Mouse (Mus musculus): ENCODE results near the gene Erbb2. TPM values are rescaled to one million over a fixed set of nuclear protein-coding genes. Genes with fewer than 3 reads are reported as not detected.

Gene Erbb2
- polyA plus RNA-seq, 1 experiment from 2014 or later = 47.4 TPM

GRCm38 (mm10) chr11:98431743-98432502 lies 19.7 kb downstream of the Erbb2 start:
- ATAC-seq (ENCODE audit: insufficient number of reproducible peaks, insufficient read depth, low FRiP score, low TSS enrichment) = no peak
- H3K9ac ChIP-seq = no peak overlapping the region

GRCm38 (mm10) chr11:98435723-98436122 lies 23.5 kb downstream of the Erbb2 start:
- 94% methylated on average over 9 of the region's 9 CpGs for WGBS
- Histone ChIP-seq H3K4me2 (replicated peaks) (no peak overlapping the region), H3K9ac (no peak overlapping the region), H3K4me3 (no peak overlapping the region), H3K27ac (no peak overlapping the region), H3K36me3 (peaks cover 56% of the 10 kb centered on the region), H3K9me3 (no peaks in the 10 kb centered on the region), H3K4me1 (peaks cover 6% of the 10 kb centered on the region; the same call in 1 of the 2 replicates), H3K27me3 (no peaks in the 10 kb centered on the region)
- ATAC-seq (ENCODE audit: insufficient number of reproducible peaks, insufficient read depth, low FRiP score, low TSS enrichment) = no peak

More at GRCm38 (mm10) chr11:98431743-98432502, 19.7 kb downstream of the Erbb2 start:
- Histone ChIP-seq H3K4me1 (no peaks in the 10 kb centered on the region), H3K4me3 (no peak overlapping the region), H3K27me3 (no peaks in the 10 kb centered on the region), H3K36me3 (peaks cover 86% of the 10 kb centered on the region), H3K27ac (no peak overlapping the region), H3K4me2 (replicated peaks) (no peak overlapping the region), H3K9me3 (no peaks in the 10 kb centered on the region)
- WGBS = 79% methylated on average over 9 of the region's 9 CpGs

GRCm38 (mm10) chr11:98437441-98437840 lies 25.2 kb downstream of the Erbb2 start:
- Histone ChIP-seq H3K36me3 (peaks cover 49% of the 10 kb centered on the region), H3K9me3 (no peaks in the 10 kb centered on the region), H3K4me2 (replicated peaks) (no peak overlapping the region), H3K9ac (no peak overlapping the region), H3K4me3 (no peak overlapping the region), H3K27me3 (no peaks in the 10 kb centered on the region), H3K4me1 (peaks cover 6% of the 10 kb centered on the region; the same call in 1 of the 2 replicates), H3K27ac (no peak overlapping the region)
- 84% methylated on average over 6 of the region's 6 CpGs for WGBS
- ATAC-seq (ENCODE audit: insufficient number of reproducible peaks, insufficient read depth, low FRiP score, low TSS enrichment) = no peak

GRCm38 (mm10) chr11:98438331-98439158 lies 26.3 kb downstream of the Erbb2 start, which contains the start of gene Mien1:
Mien1 (minus strand) TSS chr11:98438991.
- H3K4me3 ChIP-seq = peak within 1 kb of the TSS; percentile 75
- 3% methylated on average over 43 of the region's 43 CpGs for WGBS
- H3K9ac ChIP-seq = peak within 1 kb of the TSS; percentile 52
- no peaks in the 10 kb centered on the region for H3K9me3 ChIP-seq
- peak; percentile 86; the same call in 1 of the 2 replicates for ATAC-seq (ENCODE audit: insufficient number of reproducible peaks, insufficient read depth, low FRiP score, low TSS enrichment)
- no peaks in the 10 kb centered on the region for H3K27me3 ChIP-seq
- H3K27ac ChIP-seq = 0 out of 2 replicates have a peak within 1 kb of the TSS, but pooled peaks have one; percentile 46
- H3K36me3 ChIP-seq = peaks cover 40% of the 10 kb centered on the region
- peak within 1 kb of the TSS; percentile 76 for H3K4me2 ChIP-seq (replicated peaks)
- peaks cover 6% of the 10 kb centered on the region; the same call in 1 of the 2 replicates for H3K4me1 ChIP-seq

- H3K4me2 ChIP-seq (replicated peaks) = no peak overlapping the region
- H3K4me3 ChIP-seq = no peak overlapping the region
- H3K27me3 ChIP-seq = peaks cover 38% of the 10 kb centered on the region
- no peak for ATAC-seq (ENCODE audit: insufficient number of reproducible peaks, insufficient read depth, low FRiP score, low TSS enrichment)
- no peak overlapping the region for H3K9ac ChIP-seq
- H3K36me3 ChIP-seq = no peaks in the 10 kb centered on the region
- 100% methylated on average over 1 of the region's 1 CpGs for WGBS
- H3K27ac ChIP-seq = no peak overlapping the region
- H3K9me3 ChIP-seq = no peaks in the 10 kb centered on the region
- H3K4me1 ChIP-seq = peaks cover 14% of the 10 kb centered on the region
Observed at GRCm38 (mm10) chr11:98443688-98444087, 31.4 kb downstream of the Erbb2 start.

- Histone ChIP-seq H3K36me3 (no peaks in the 10 kb centered on the region), H3K4me1 (peaks cover 14% of the 10 kb centered on the region), H3K4me2 (replicated peaks) (no peak overlapping the region), H3K9ac (no peak overlapping the region), H3K27ac (no peak overlapping the region), H3K4me3 (no peak overlapping the region), H3K27me3 (peaks cover 52% of the 10 kb centered on the region), H3K9me3 (no peaks in the 10 kb centered on the region)
- WGBS = 42% methylated on average over 1 of the region's 1 CpGs
- ATAC-seq (ENCODE audit: insufficient number of reproducible peaks, insufficient read depth, low FRiP score, low TSS enrichment) = no peak
Observed at GRCm38 (mm10) chr11:98445238-98445637, 33.0 kb downstream of the Erbb2 start.

- H3K9me3 ChIP-seq = no peaks in the 10 kb centered on the region
- H3K36me3 ChIP-seq = no peaks in the 10 kb centered on the region
- peaks cover 14% of the 10 kb centered on the region for H3K4me1 ChIP-seq
- no peak overlapping the region for H3K4me2 ChIP-seq (replicated peaks)
- H3K4me3 ChIP-seq = no peak overlapping the region
- no peak overlapping the region for H3K27ac ChIP-seq
- H3K27me3 ChIP-seq = peaks cover 55% of the 10 kb centered on the region
- WGBS = 35% methylated on average over 4 of the region's 4 CpGs
- no peak overlapping the region for H3K9ac ChIP-seq
- ATAC-seq (ENCODE audit: insufficient number of reproducible peaks, insufficient read depth, low FRiP score, low TSS enrichment) = no peak
Observed at GRCm38 (mm10) chr11:98445679-98446078, 33.4 kb downstream of the Erbb2 start.

- 3% methylated on average over 5 of the region's 5 CpGs for WGBS
- Histone ChIP-seq H3K27ac (no peak within 1 kb of the TSS), H3K9ac (peak within 1 kb of the TSS; percentile 31), H3K4me2 (replicated peaks) (peak within 1 kb of the TSS; percentile 29), H3K27me3 (peaks cover 59% of the 10 kb centered on the region), H3K4me3 (peak within 1 kb of the TSS; percentile 31), H3K9me3 (no peaks in the 10 kb centered on the region), H3K4me1 (peaks cover 14% of the 10 kb centered on the region), H3K36me3 (no peaks in the 10 kb centered on the region)
- ATAC-seq (ENCODE audit: insufficient number of reproducible peaks, insufficient read depth, low FRiP score, low TSS enrichment) = no peak
Observed at GRCm38 (mm10) chr11:98446213-98446561, 33.9 kb downstream of the Erbb2 start, which contains the start of gene Grb7. Grb7 (plus strand) TSS chr11:98446394.

GRCm38 (mm10) chr11:98446562-98447474 lies 34.5 kb downstream of the Erbb2 start:
- Histone ChIP-seq H3K4me2 (replicated peaks) (peak overlapping the region; percentile 29), H3K27me3 (peaks cover 59% of the 10 kb centered on the region), H3K36me3 (no peaks in the 10 kb centered on the region), H3K4me3 (peak overlapping the region; percentile 31), H3K4me1 (peaks cover 14% of the 10 kb centered on the region), H3K27ac (no peak overlapping the region), H3K9me3 (no peaks in the 10 kb centered on the region), H3K9ac (peak overlapping the region; percentile 31)
- ATAC-seq (ENCODE audit: insufficient number of reproducible peaks, insufficient read depth, low FRiP score, low TSS enrichment) = peak; percentile 67; the same call in 1 of the 2 replicates
- 2% methylated on average over 33 of the region's 33 CpGs for WGBS

GRCm38 (mm10) chr11:98447475-98447834 lies 35.2 kb downstream of the Erbb2 start:
- H3K27ac ChIP-seq = no peak overlapping the region
- 14% methylated on average over 7 of the region's 7 CpGs for WGBS
- peaks cover 59% of the 10 kb centered on the region for H3K27me3 ChIP-seq

More at GRCm38 (mm10) chr11:98447475-98447834, 35.2 kb downstream of the Erbb2 start:
- no peaks in the 10 kb centered on the region for H3K36me3 ChIP-seq
- H3K9me3 ChIP-seq = no peaks in the 10 kb centered on the region
- peak overlapping the region; percentile 31 for H3K4me3 ChIP-seq
- peaks cover 14% of the 10 kb centered on the region for H3K4me1 ChIP-seq
- ATAC-seq (ENCODE audit: insufficient number of reproducible peaks, insufficient read depth, low FRiP score, low TSS enrichment) = no peak
- H3K9ac ChIP-seq = peak overlapping the region; percentile 31; the same call in 1 of the 2 replicates
- H3K4me2 ChIP-seq (replicated peaks) = peak overlapping the region; percentile 29

All from embryonic facial prominence, embryonic 12.5 days (tissue).